Mouse (Mus musculus) C2C12 (cell line): ENCODE measurements at regions not wholly inside any gene's neighbourhood (a gene's known extent, or its start where the extent isn't known, plus 50 kb on each side); places are given as distances from the start of the nearest gene placed in this dataset.

ENCODE experiments used
- H3K27me3 ChIP-seq: one replicate; pipeline ENCODE4 v1.6.1; 2011; ENCODE audit not compliant: control insufficient read depth, insufficient read depth, insufficient read length
- H3K36me3 ChIP-seq: one replicate; pipeline ENCODE4 v1.6.1; 2011; ENCODE audit not compliant: control insufficient read depth, insufficient read depth
- H3K4me3 ChIP-seq: one replicate; pipeline ENCODE4 v1.5.1; 2011; ENCODE audit warnings: mild to moderate bottlenecking, control low read depth; ENCODE audit not compliant: poor library complexity, insufficient read depth, severe bottlenecking
- H3K79me2 ChIP-seq: one replicate; pipeline ENCODE4 v1.6.1; 2011; ENCODE audit not compliant: control insufficient read depth, insufficient read depth
- H3K79me3 ChIP-seq: one replicate; pipeline ENCODE4 v1.6.1; 2011; ENCODE audit warnings: low read depth, control low read depth
- H3ac ChIP-seq: one replicate; pipeline ENCODE3; 2011; ENCODE audit warnings: low read depth; ENCODE audit not compliant: control insufficient read depth, insufficient read length
- CEBPB ChIP-seq: IDR thresholded peaks from one replicate; pipeline ENCODE4 v1.6.1; 2011; ENCODE audit warnings: low read depth, mild to moderate bottlenecking, control low read depth, moderate library complexity
- CTCF ChIP-seq: IDR thresholded peaks from one replicate; pipeline ENCODE4 v1.5.1; 2011; ENCODE audit not compliant: control insufficient read depth, insufficient read depth, insufficient read length
- FOSL1 ChIP-seq: IDR thresholded peaks from one replicate; pipeline ENCODE4 v1.8.0; 2011; ENCODE audit warnings: mild to moderate bottlenecking, low read length; ENCODE audit not compliant: poor library complexity, insufficient read depth, severe bottlenecking
- MAX ChIP-seq: IDR thresholded peaks from one replicate; pipeline ENCODE4 v1.6.1; 2011; ENCODE audit warnings: mild to moderate bottlenecking, control low read depth
- MYOD1 ChIP-seq: IDR thresholded peaks from one replicate; pipeline ENCODE4 v1.6.1; 2011; ENCODE audit warnings: low read depth; ENCODE audit not compliant: control insufficient read depth, insufficient read length
- MYOG ChIP-seq: IDR thresholded peaks from one replicate; pipeline ENCODE4 v1.6.1; 2011; ENCODE audit not compliant: control insufficient read depth, insufficient read length; ENCODE audit errors: extremely low read depth
- USF1 ChIP-seq: IDR thresholded peaks from one replicate; pipeline ENCODE4 v1.6.1; 2011; ENCODE audit warnings: low read depth, mild to moderate bottlenecking, control low read depth, moderate library complexity

DNA sequence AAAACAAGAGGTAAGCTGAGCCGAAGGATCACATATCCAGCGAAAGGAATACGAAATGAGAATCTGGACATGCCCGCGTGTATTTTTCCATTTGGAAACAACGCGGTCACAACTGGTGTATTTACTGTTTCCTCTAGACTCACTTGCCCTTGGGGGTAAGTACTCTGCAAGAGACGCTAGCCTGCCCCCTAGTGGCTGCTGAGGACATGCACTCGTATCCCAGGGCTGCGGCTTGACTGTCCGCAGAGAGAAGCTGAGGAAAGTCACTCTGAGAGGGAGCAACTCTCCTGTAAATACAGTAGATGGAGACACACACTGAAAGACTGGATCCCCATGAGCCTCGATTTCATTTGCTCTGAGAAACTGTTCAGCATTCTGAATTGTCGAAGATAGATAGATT lies 79.7 kb upstream of the Kif2a start:
- H3K27me3 ChIP-seq, result peaks cover 3% of the 10 kb centered on the region
- no peaks in the 10 kb centered on the region for H3K79me3 ChIP-seq
- H3K79me2 ChIP-seq, result no peaks in the 10 kb centered on the region
- TF ChIP-seq FOSL1, result no peak
- no peak for TF ChIP-seq MYOG
- peak; percentile 74 for TF ChIP-seq CTCF
- no peak for TF ChIP-seq USF1
- H3ac ChIP-seq, result no peak overlapping the region
- no peak overlapping the region for H3K4me3 ChIP-seq
- H3K36me3 ChIP-seq, result no peaks in the 10 kb centered on the region

DNA sequence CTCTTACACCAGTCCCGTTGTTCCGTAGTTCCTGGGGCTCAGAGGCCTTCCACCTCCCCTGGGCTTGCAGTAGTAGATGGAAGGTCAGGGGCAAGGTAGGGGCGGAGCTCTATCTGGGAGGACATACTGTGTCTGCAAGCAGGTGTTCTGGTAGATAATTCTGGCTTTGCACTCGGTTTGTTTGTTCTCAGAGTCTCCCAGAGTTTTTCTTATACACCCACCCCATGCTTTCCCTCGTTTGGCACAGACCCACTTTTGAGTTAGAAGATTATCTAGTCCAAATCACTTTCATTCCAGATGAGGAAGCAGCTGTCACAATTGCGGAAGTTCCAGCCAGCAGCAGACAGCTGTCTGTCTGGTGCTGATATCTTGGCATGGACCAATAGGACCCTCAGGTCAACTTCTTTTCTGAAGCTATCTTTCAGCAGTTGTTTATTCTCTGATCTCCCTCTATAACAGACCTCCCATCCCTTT lies 79.0 kb upstream of the Kif2a start:
- no peaks in the 10 kb centered on the region for H3K27me3 ChIP-seq

DNA sequence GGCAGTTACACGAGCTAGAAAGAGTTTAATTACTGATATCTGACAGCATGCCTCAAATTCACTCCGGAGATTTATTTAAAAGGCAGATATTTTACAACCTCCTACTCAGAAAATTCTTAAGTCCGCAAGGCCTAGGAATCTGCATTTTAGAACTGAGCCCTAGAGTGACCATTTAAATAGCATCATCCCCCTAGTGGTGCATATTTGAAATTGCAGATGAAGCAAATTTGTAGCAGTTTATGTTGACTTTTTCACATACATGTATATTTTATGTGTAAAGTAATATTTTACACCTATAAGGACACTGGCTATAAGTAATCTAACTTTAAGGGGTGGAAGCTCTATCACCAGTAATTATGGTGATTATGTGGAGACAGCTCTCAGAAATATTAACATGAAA lies 78.2 kb upstream of the Kif2a start:
- no peaks in the 10 kb centered on the region for H3K36me3 ChIP-seq
- TF ChIP-seq MYOD1 (no peak), USF1 (no peak), CTCF (no peak), FOSL1 (no peak), MYOG (no peak), MAX (no peak), CEBPB (no peak)

More for the DNA sequence above, 79.0 kb upstream of the Kif2a start:
- no peak overlapping the region for H3ac ChIP-seq
- H3K79me2 ChIP-seq, result no peaks in the 10 kb centered on the region
- no peaks in the 10 kb centered on the region for H3K79me3 ChIP-seq
- TF ChIP-seq FOSL1 (no peak), MYOG (no peak), MYOD1 (no peak), CEBPB (no peak), MAX (no peak)
- no peaks in the 10 kb centered on the region for H3K36me3 ChIP-seq
- no peak overlapping the region for H3K4me3 ChIP-seq

DNA sequence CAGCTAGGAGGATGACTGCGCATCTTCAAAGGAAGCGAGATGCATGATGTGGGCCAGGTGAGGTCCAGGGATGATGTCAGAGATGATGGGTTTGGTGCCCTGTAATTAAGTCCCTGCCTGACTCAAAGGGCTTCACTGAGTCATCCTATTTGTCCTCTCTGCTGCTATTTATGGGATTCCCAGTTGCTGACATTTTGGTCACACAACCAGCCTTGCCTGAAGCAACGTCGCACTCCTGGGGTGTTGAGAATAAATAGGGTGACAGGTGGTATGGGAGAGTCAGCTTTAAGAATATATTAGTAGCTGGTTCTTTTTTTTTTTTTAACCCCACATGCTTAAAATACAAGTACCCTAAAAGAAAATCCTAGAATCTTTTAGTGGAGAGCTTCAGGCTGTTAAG lies 75.1 kb upstream of the Kif2a start:
- H3K36me3 ChIP-seq, result no peaks in the 10 kb centered on the region
- no peaks in the 10 kb centered on the region for H3K79me3 ChIP-seq
- no peaks in the 10 kb centered on the region for H3K27me3 ChIP-seq
- no peaks in the 10 kb centered on the region for H3K79me2 ChIP-seq
- no peak overlapping the region for H3ac ChIP-seq
- TF ChIP-seq MYOD1 (peak; percentile 76), MAX (no peak)
- no peak overlapping the region for H3K4me3 ChIP-seq

More for the DNA sequence above, 78.2 kb upstream of the Kif2a start:
- Histone ChIP-seq H3ac (no peak overlapping the region), H3K27me3 (no peaks in the 10 kb centered on the region), H3K79me2 (no peaks in the 10 kb centered on the region), H3K79me3 (no peaks in the 10 kb centered on the region), H3K4me3 (no peak overlapping the region)

DNA sequence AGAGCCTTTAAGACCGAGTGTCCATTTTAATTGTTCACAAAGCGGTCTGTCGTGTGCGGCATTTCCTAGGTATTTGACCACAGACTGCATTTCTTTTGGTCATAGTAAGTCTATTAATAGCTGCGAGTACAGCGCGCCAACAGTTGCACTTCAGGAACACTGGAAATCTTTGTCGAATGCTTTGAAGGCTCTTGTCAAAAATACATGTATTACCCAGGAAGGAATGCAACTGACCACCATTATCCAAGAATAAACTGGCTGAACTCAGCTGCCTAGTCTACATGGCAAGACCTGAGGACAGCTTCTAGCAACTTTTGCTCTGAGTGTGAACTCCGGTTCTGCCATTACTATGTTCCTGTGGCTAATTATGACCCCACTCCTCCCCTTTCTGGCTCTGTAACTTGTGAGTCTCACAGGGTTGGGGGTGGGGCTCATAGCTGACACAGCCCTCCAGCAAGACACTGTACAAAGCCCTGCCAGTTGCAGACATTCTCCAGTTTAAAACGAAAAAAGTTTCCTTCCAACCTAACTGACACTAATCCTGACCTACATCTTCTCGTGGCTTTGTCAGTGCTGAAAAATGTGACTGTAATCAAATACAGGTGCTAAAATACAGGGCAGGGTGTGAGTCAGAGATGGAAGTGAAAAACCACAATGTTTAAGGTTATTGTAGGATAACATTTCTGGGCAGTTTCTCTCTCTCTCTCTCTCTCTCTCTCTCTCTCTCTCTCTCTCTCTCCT lies 73.2 kb upstream of the Kif2a start:
- no peak overlapping the region for H3K4me3 ChIP-seq
- H3K79me3 ChIP-seq, result no peaks in the 10 kb centered on the region
- H3K36me3 ChIP-seq, result no peaks in the 10 kb centered on the region

DNA sequence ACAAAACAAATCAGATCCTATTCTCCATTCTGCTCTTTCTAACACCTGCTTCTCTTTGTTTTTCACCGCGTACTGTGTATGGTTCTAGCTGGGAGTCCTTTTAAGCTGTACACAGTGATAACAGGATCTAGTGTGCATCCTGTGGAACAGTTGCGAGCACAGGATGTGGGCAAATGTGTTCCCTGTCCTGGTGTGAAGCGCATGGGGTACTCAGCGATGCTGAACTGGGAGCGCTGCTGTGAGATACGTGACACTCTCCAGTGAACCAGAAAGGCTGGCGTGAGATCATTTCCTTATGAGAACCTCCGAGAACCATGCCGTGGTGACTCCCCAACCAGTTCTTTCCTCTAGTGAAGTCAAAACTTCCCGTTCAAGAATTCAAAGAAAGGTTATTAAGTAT lies 72.6 kb upstream of the Kif2a start:
- no peak for TF ChIP-seq MYOG
- no peak for TF ChIP-seq CEBPB
- TF ChIP-seq USF1, result no peak
- TF ChIP-seq FOSL1, result no peak
- no peak for TF ChIP-seq CTCF
- TF ChIP-seq MYOD1, result no peak
- TF ChIP-seq MAX, result no peak
- H3K27me3 ChIP-seq, result no peaks in the 10 kb centered on the region
- H3K79me3 ChIP-seq, result no peaks in the 10 kb centered on the region
- H3K4me3 ChIP-seq, result no peak overlapping the region
- no peak overlapping the region for H3ac ChIP-seq
- H3K79me2 ChIP-seq, result no peaks in the 10 kb centered on the region
- H3K36me3 ChIP-seq, result no peaks in the 10 kb centered on the region

More for the DNA sequence above, 73.2 kb upstream of the Kif2a start:
- TF ChIP-seq MYOG (no peak), FOSL1 (peak; percentile 61), USF1 (no peak)
- Histone ChIP-seq H3K27me3 (no peaks in the 10 kb centered on the region), H3K79me2 (no peaks in the 10 kb centered on the region), H3ac (peak overlapping the region; percentile 45)
